Mouse (Mus musculus) lung, embryonic 16.5 days (tissue): Measurements from ENCODE around the gene Usp47. TPM values are rescaled to one million over a fixed set of nuclear protein-coding genes. Genes with fewer than 3 reads are reported as not detected.

ENCODE experiments used
- ATAC-seq: fragments of 200-750 bp; cut with Nextera tagmentation; 2 replicates; pipeline ENCODE4 v1.8.0; 2017; ENCODE audit warnings: low read depth, mild to moderate bottlenecking, moderate library complexity
- H3K27ac ChIP-seq: fragments of 300-500 bp; sonication (generic); 2 replicates; pipeline ENCODE4 v1.5.1; 2014; ENCODE audit warnings: mild to moderate bottlenecking, control low read depth, low read length
- H3K27me3 ChIP-seq: fragments of 300-500 bp; sonication (generic); 2 replicates; pipeline ENCODE4 v1.6.1; 2014; ENCODE audit warnings: low read depth, low read length, mixed read lengths; ENCODE audit not compliant: control insufficient read depth, insufficient read depth
- H3K36me3 ChIP-seq: fragments of 300-500 bp; sonication (generic); 2 replicates; pipeline ENCODE4 v1.6.1; 2014; ENCODE audit warnings: low read length; ENCODE audit not compliant: control insufficient read depth, insufficient read depth
- H3K4me1 ChIP-seq: fragments of 300-500 bp; sonication (generic); replicated peaks from 2 replicates; pipeline ENCODE4 v1.6.1; 2014; ENCODE audit warnings: low read length, mixed read lengths; ENCODE audit not compliant: control insufficient read depth, insufficient read depth
- H3K4me2 ChIP-seq: fragments of 300-500 bp; sonication (generic); 2 replicates; pipeline ENCODE4 v1.6.1; 2014; ENCODE audit warnings: low read depth, low read length, control low read depth
- H3K4me3 ChIP-seq: fragments of 300-500 bp; sonication (generic); 2 replicates; pipeline ENCODE4 v1.5.1; 2014; ENCODE audit warnings: mild to moderate bottlenecking, low read length, control low read depth
- H3K9ac ChIP-seq: fragments of 300-500 bp; sonication (generic); 2 replicates; pipeline ENCODE4 v1.6.1; 2014; ENCODE audit warnings: low read length, control low read depth
- H3K9me3 ChIP-seq: fragments of 300-500 bp; sonication (generic); 2 replicates; pipeline ENCODE4 v1.6.1; 2016; ENCODE audit warnings: low read length; ENCODE audit not compliant: control insufficient read depth
- WGBS: fragments of 180-500 bp; shearing (Covaris S2); extraction: QIAGEN DNeasy Blood & Tissue Kit; methylation state at CpG from one replicate; pipeline ENCODE4 v1.1.7; 2014; 5-methylcytosine and 5-hydroxymethylcytosine counted together
- polyA plus RNA-seq: library from polyadenylated mRNA; unstranded; fragments of >200 nt; fragmentation: Nextera tagmentation; extraction: Ambion mirVana; gene quantifications from 2 replicates; pipeline ENCODE4 v1.2.1, GENCODE M21; 2015

Gene Usp47
- polyA plus RNA-seq, 1 experiment from 2014 or later: 71.5 TPM

DNA sequence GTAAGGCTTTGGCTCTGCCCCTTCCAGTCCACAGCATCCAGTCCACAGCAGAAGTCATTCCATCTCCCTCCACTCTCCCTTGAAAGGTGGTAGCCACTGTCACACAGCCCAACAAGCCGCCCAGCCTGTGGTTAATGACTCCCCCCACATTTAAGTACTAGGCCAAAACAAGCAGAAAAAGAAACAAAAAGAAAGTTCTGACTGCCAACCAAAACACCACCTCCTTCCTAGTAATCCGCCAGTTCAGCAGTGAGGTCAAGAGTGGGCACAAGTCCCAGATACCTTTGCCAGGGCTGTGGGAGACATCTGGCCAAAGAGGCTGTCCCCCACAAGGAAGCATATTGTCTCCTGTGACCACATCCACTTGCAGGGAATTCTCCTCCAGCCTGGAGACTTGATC lies 124.7 kb downstream of the Usp47 start:
- 58% methylated on average over 2 of the region's 2 CpGs for WGBS

GRCm38 (mm10) chr7:112149113-112149512 lies 125.8 kb downstream of the Usp47 start:
- ATAC-seq: no peak
- peaks cover 4% of the 10 kb centered on the region; the same call in 1 of the 2 replicates for H3K4me1 ChIP-seq
- no peaks in the 10 kb centered on the region for H3K9me3 ChIP-seq
- H3K4me2 ChIP-seq: no peak overlapping the region
- no peak overlapping the region for H3K4me3 ChIP-seq
- WGBS: 67% methylated on average over 10 of the region's 10 CpGs
- no peaks in the 10 kb centered on the region for H3K27me3 ChIP-seq
- H3K36me3 ChIP-seq: no peaks in the 10 kb centered on the region
- H3K27ac ChIP-seq: no peak overlapping the region
- H3K9ac ChIP-seq: no peak overlapping the region

More for the DNA sequence above, 124.7 kb downstream of the Usp47 start:
- Histone ChIP-seq H3K4me3 (no peak overlapping the region), H3K36me3 (no peaks in the 10 kb centered on the region), H3K9ac (no peak overlapping the region), H3K27ac (no peak overlapping the region), H3K9me3 (no peaks in the 10 kb centered on the region), H3K27me3 (no peaks in the 10 kb centered on the region), H3K4me2 (no peak overlapping the region), H3K4me1 (no peaks in the 10 kb centered on the region)
- ATAC-seq: no peak

DNA sequence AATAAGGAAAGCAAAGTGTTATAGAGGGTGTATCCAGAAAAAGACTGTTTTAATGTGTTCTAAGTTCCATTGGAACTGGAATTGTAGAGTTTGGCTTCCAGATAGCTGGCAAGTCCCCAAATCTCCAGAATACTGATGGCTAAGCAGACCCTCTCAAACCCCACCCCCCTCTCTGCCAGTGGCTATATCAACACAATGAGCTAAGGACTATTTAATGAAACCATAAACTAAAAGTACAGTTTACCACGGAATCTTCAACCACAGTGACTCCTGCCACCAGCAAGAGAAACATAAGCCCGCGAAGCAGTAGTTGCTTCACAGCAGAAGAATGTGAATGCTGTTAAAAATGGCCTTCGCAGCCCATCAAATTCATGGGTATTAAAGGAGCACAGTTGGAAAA lies 131.1 kb downstream of the Usp47 start:
- H3K36me3 ChIP-seq: no peaks in the 10 kb centered on the region
- ATAC-seq: peak; percentile 10; the same call in 1 of the 2 replicates
- peaks cover 34% of the 10 kb centered on the region for H3K4me1 ChIP-seq
- peak overlapping the region; percentile 89 for H3K27ac ChIP-seq
- H3K9ac ChIP-seq: no peak overlapping the region
- no peaks in the 10 kb centered on the region for H3K9me3 ChIP-seq
- WGBS: 53% methylated on average over 4 of the region's 4 CpGs
- H3K4me2 ChIP-seq: peak overlapping the region; percentile 19
- H3K27me3 ChIP-seq: no peaks in the 10 kb centered on the region
- H3K4me3 ChIP-seq: no peak overlapping the region

GRCm38 (mm10) chr7:112155194-112155593 lies 131.9 kb downstream of the Usp47 start:
- Histone ChIP-seq H3K4me1 (peaks cover 34% of the 10 kb centered on the region), H3K4me3 (no peak overlapping the region), H3K36me3 (no peaks in the 10 kb centered on the region), H3K9me3 (no peaks in the 10 kb centered on the region), H3K4me2 (peak overlapping the region; percentile 27), H3K9ac (no peak overlapping the region), H3K27ac (peak overlapping the region; percentile 89), H3K27me3 (no peaks in the 10 kb centered on the region)
- WGBS: 6% methylated on average over 1 of the region's 1 CpGs
- ATAC-seq: peak; percentile 68

DNA sequence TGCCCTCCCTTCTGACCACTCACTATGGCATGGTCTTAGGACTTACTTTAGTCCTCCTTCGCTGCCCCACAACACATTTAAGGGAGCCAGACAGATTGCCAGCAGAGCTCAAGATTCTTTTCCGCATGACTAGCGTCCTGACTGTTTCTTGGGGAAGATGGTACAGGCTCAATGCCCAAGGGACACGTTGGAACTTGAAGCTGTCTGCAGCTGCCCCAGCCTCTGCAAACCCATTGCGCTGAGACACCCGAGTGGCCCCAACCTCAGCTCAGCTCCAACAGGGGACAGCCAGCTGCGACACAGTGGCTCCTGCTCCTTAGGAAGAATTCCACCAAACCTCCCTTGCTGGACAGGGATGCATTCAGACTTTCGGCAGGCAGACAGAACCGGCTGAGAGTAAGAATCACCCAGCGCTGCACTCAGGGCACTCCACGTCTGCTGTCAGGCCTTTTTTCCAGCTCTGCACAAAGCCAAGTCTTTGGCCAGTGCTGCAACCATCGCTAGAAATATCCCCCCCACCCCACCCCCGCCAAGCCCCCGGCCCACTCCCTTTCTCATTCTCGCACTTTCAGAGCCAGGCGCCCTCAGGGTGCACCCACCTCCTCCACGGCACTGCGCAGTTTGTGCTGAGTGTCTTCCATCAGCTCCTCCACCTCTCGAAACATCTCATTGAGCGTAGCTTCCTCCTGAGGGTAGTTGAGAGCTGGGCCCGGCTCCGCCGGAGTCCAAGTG lies 134.4 kb downstream of the Usp47 start:
- H3K9ac ChIP-seq: peak overlapping the region; percentile 69
- no peaks in the 10 kb centered on the region for H3K9me3 ChIP-seq
- H3K4me3 ChIP-seq: peak overlapping the region; percentile 60
- H3K4me2 ChIP-seq: peak overlapping the region; percentile 67
- no peaks in the 10 kb centered on the region for H3K27me3 ChIP-seq
- peak overlapping the region; percentile 54 for H3K27ac ChIP-seq
- H3K36me3 ChIP-seq: no peaks in the 10 kb centered on the region
- 11% methylated on average over 23 of the region's 23 CpGs for WGBS
- H3K4me1 ChIP-seq: peaks cover 34% of the 10 kb centered on the region
- ATAC-seq: peak; percentile 23

DNA sequence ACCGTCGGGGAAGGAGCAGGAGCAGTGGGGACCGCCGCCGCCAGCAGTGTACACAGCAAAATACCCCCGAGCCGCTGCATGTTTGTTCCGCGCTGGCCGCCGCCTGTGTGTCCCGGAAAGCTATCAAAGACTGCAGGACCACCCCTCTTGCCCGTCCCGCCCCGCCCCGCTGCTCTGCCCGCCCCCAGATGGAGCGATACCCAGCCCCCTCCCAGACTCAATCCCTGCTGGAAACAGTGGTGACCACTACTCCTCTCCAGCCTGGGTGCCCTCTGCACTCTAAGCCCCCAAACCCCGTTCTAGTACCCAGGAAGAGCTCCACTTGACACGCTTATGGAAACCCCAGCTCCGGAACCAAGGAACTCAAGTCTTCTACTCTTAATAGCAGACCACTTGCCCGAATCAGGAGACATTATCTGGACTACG lies 135.0 kb downstream of the Usp47 start:
- WGBS: 2% methylated on average over 18 of the region's 23 CpGs
- Histone ChIP-seq H3K4me2 (peak overlapping the region; percentile 67), H3K9me3 (no peaks in the 10 kb centered on the region), H3K27me3 (no peaks in the 10 kb centered on the region), H3K36me3 (no peaks in the 10 kb centered on the region), H3K4me3 (peak overlapping the region; percentile 60), H3K27ac (peak overlapping the region; percentile 54), H3K9ac (peak overlapping the region; percentile 69), H3K4me1 (peaks cover 34% of the 10 kb centered on the region)
- ATAC-seq: peak; percentile 70

GRCm38 (mm10) chr7:112158942-112159341 lies 135.6 kb downstream of the Usp47 start, which contains the start of gene Dkk3:
TSS of gene Dkk3 (minus strand) at chr7:112159057.
- Histone ChIP-seq H3K9ac (peak within 1 kb of the TSS; percentile 69), H3K27me3 (no peaks in the 10 kb centered on the region), H3K4me1 (peaks cover 32% of the 10 kb centered on the region), H3K4me2 (peak within 1 kb of the TSS; percentile 67), H3K27ac (peak within 1 kb of the TSS; percentile 54), H3K4me3 (peak within 1 kb of the TSS; percentile 60), H3K36me3 (no peaks in the 10 kb centered on the region), H3K9me3 (no peaks in the 10 kb centered on the region)
- ATAC-seq: peak; percentile 56
- WGBS: 2% methylated on average over 21 of the region's 21 CpGs

DNA sequence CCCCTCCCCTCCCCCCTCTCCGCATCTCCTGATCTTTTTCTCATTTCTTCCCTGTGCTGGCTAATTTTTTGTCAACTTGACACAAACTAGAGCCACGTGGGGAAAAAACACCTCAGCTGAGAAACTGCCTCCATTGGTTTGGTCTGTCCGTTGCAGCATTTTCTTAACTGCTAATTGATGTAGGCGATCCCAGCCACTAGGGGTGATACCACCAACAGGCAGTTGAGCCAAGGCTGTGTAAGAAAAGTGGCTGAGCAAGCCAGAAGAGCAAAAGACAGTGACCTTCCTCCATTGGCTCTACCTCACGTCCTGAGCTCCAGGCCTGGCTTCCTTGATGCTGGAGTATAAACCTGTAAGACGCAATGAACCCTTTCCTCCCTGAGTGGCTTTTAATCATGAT lies 136.5 kb downstream of the Usp47 start:
- no peak for ATAC-seq
- Histone ChIP-seq H3K9ac (no peak overlapping the region), H3K4me3 (no peak overlapping the region), H3K9me3 (no peaks in the 10 kb centered on the region), H3K27me3 (no peaks in the 10 kb centered on the region), H3K4me2 (no peak overlapping the region), H3K27ac (no peak overlapping the region), H3K36me3 (no peaks in the 10 kb centered on the region), H3K4me1 (peaks cover 23% of the 10 kb centered on the region)
- 42% methylated on average over 5 of the region's 6 CpGs for WGBS
